Mouse (Mus musculus): ENCODE results near the gene Neurl3.

DNA sequence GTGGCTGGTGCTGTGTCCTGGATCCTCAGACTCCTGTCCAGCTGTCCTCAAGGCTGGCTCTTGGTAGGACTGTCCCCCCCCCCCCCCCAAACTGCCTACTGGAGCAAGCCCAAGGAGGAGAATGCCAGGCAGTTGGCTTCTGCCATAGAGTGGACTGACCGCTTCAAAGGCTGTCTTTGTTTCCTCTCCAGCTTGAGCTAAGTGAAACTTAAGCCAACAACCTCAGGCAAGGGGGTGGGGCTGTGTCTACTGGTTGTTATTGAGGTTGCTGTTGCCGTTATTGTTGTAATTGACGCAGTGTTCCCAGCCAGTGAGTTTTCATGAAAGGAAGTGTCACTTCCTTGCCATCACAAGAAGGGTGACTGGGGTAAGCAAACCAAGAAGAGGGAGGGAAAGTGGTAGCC lies 35.0 kb upstream of the Neurl3 start:
- no peak for TF ChIP-seq CTCF (IDR thresholded peaks at IDR 0.05; ENCODE audit: low read depth)
- no peak for TF ChIP-seq EP300 (optimal IDR thresholded peaks at IDR 0.05)
